Mouse (Mus musculus): ENCODE measurements around the gene St6galnac3. TPM values are rescaled to one million over a fixed set of nuclear protein-coding genes. Genes with fewer than 3 reads are reported as not detected.

Gene St6galnac3
- total RNA-seq, 2 experiments from 2014 or later = 1.3 to 2.6 TPM

GRCm38 (mm10) chr3:153250598-153251257, 474.2 kb downstream of the St6galnac3 start:
- TF ChIP-seq CTCF (IDR thresholded peaks at IDR 0.05) = peak; percentile 82
- peak; percentile 67 for DNase-seq
- H3K4me3 ChIP-seq = no peak overlapping the region
- H3K27ac ChIP-seq = no peak overlapping the region
- intact Hi-C loops (cut with DNase I) = no loop called here

- intact Hi-C loops (cut with DNase I) = no loop called here
- Histone ChIP-seq H3K4me3 (no peak overlapping the region), H3K27ac (no peak overlapping the region)
- TF ChIP-seq CTCF (IDR thresholded peaks at IDR 0.05) = no peak
- no peak for DNase-seq
These were observed 476.1 kb downstream of the St6galnac3 start for GRCm38 (mm10) chr3:153248866-153249265.

GRCm38 (mm10) chr3:153248029-153248428, 476.9 kb downstream of the St6galnac3 start:
- intact Hi-C loops (cut with DNase I) = no loop called here
- no peak overlapping the region for H3K27ac ChIP-seq
- H3K4me3 ChIP-seq = no peak overlapping the region
- no peak for DNase-seq
- TF ChIP-seq CTCF (IDR thresholded peaks at IDR 0.05) = peak; percentile 13; the same call in 1 of the 2 replicates

GRCm38 (mm10) chr3:153242524-153242923, 482.4 kb downstream of the St6galnac3 start:
- intact Hi-C loops (cut with DNase I) = no loop called here
- Histone ChIP-seq H3K4me3 (no peak overlapping the region), H3K27ac (no peak overlapping the region)
- DNase-seq = no peak
- TF ChIP-seq CTCF (IDR thresholded peaks at IDR 0.05) = no peak

- intact Hi-C loops (cut with DNase I) = no loop called here
- DNase-seq = no peak
- H3K27ac ChIP-seq = no peak overlapping the region
- TF ChIP-seq CTCF (IDR thresholded peaks at IDR 0.05) = no peak
- no peak overlapping the region for H3K4me3 ChIP-seq
These were observed 483.8 kb downstream of the St6galnac3 start for GRCm38 (mm10) chr3:153241134-153241533.

GRCm38 (mm10) chr3:153240366-153240765, 484.6 kb downstream of the St6galnac3 start:
- TF ChIP-seq CTCF (IDR thresholded peaks at IDR 0.05) = no peak

GRCm38 (mm10) chr3:153238381-153238780, 486.6 kb downstream of the St6galnac3 start:
- no peak for TF ChIP-seq CTCF (IDR thresholded peaks at IDR 0.05)
- peak overlapping the region; percentile 9; the same call in 1 of the 2 replicates for H3K4me3 ChIP-seq
- peak overlapping the region; percentile 48; the same call in 1 of the 2 replicates for H3K27ac ChIP-seq
- intact Hi-C loops (cut with DNase I) = no loop called here
- DNase-seq = no peak

More at GRCm38 (mm10) chr3:153240366-153240765, 484.6 kb downstream of the St6galnac3 start:
- H3K4me3 ChIP-seq = no peak overlapping the region
- intact Hi-C loops (cut with DNase I) = no loop called here
- DNase-seq = no peak
- H3K27ac ChIP-seq = no peak overlapping the region

GRCm38 (mm10) chr3:153236262-153236661, 488.7 kb downstream of the St6galnac3 start:
- H3K27ac ChIP-seq = no peak overlapping the region
- DNase-seq = no peak
- intact Hi-C loops (cut with DNase I) = no loop called here
- no peak for TF ChIP-seq CTCF (IDR thresholded peaks at IDR 0.05)
- no peak overlapping the region for H3K4me3 ChIP-seq

- no peak for TF ChIP-seq CTCF (IDR thresholded peaks at IDR 0.05)
- Histone ChIP-seq H3K27ac (no peak overlapping the region), H3K4me3 (no peak overlapping the region)
- DNase-seq = no peak
- intact Hi-C loops (cut with DNase I) = no loop called here
These were observed 502.2 kb downstream of the St6galnac3 start for GRCm38 (mm10) chr3:153222611-153223402.

- Histone ChIP-seq H3K27ac (no peak overlapping the region), H3K4me3 (no peak overlapping the region)
- no peak for DNase-seq
- intact Hi-C loops (cut with DNase I) = no loop called here
- TF ChIP-seq CTCF (IDR thresholded peaks at IDR 0.05) = no peak
These were observed 505.6 kb downstream of the St6galnac3 start for GRCm38 (mm10) chr3:153219391-153219790.

- Histone ChIP-seq H3K4me3 (no peak overlapping the region), H3K27ac (no peak overlapping the region)
- no peak for DNase-seq
- intact Hi-C loops (cut with DNase I) = no loop called here
- no peak for TF ChIP-seq CTCF (IDR thresholded peaks at IDR 0.05)
These were observed 516.8 kb downstream of the St6galnac3 start for GRCm38 (mm10) chr3:153208186-153208585.

GRCm38 (mm10) chr3:153204046-153204445, 520.9 kb downstream of the St6galnac3 start:
- no peak for TF ChIP-seq CTCF (IDR thresholded peaks at IDR 0.05)
- intact Hi-C loops (cut with DNase I) = no loop called here
- no peak overlapping the region for H3K4me3 ChIP-seq
- no peak overlapping the region for H3K27ac ChIP-seq
- no peak for DNase-seq

- Histone ChIP-seq H3K27ac (no peak overlapping the region), H3K4me3 (no peak overlapping the region)
- DNase-seq = no peak
- intact Hi-C loops (cut with DNase I) = no loop called here
- no peak for TF ChIP-seq CTCF (IDR thresholded peaks at IDR 0.05)
These were observed 523.1 kb downstream of the St6galnac3 start for GRCm38 (mm10) chr3:153201835-153202234.

Data from gastrocnemius, adult 2 months (tissue).